Mouse (Mus musculus): ENCODE data around the gene Galc.

DNA sequence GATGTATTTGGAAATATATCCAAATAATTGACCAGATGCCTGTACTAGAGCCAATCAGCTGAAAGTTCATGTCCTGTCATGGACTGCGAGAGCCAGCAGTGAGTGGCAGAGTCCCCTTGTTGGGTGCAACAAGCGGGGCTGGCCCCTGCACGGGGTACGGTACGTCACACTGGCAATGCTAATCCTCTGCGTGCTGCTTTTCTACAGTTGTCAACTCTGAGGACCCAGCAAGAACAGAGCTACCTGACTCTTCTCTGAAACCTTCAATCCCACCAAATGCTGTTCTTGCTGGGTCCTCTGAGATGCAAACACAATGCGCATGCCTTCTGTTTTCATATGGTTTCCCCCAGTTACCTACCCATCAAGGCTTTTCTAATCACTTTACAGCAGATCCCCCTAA is 45.9 kb downstream of the Galc start:
- TF ChIP-seq CTCF (IDR thresholded peaks at IDR 0.05; ENCODE audit: control insufficient read depth, insufficient read depth, insufficient read length), result no peak
- TF ChIP-seq MYOG (IDR thresholded peaks at IDR 0.05; ENCODE audit: control insufficient read depth, extremely low read depth, insufficient read length), result no peak
- no peak for TF ChIP-seq MAX (IDR thresholded peaks at IDR 0.05)
